In genomic region chr6:20686447-20687238, GRCm38 (mm10) we compare ENCODE assay signal across 7 mouse cellular contexts.
DNase-seq lines count a peak whose midpoint lies in the region; TF ChIP-seq lines count a peak whose summit lies in the region.
"Not testable (repeated sequence)": the region's sequence is repeated elsewhere in the genome, so short reads cannot be mapped to it uniquely, and the experiment has no call there.

No protein-coding gene starts in this region.

- not testable (repeated sequence) for H3K4me1 ChIP-seq in ES-Bruce4 (ENCODE audit: control insufficient read depth, insufficient read depth, low read length)
- H3K4me1 ChIP-seq in ES-E14 (ENCODE audit: control insufficient read depth in 2 of 2, insufficient read depth in 2 of 2, low read length in 2 of 2, poor library complexity in 1 of 2) = peaks cover 0 to 16% of the 10 kb centered on the region in 2 experiments; a peak in 2 of 4 replicates

- not testable (repeated sequence) for H3K9me3 ChIP-seq in ES-Bruce4 (replicated peaks; ENCODE audit: control insufficient read depth, insufficient read depth, low read length, poor library complexity, severe bottlenecking); ES-E14 (ENCODE audit: control insufficient read depth, insufficient read depth, low read depth, low read length)

- in situ Hi-C loops in ES-E14 (cut with MboI; ENCODE audit: low sequenced_read_pairs in 2 of 2, unreplicated experiment in 2 of 2) = not testable (repeated sequence)

- TF ChIP-seq POLR2A in ES-Bruce4 (IDR thresholded peaks at IDR 0.05; ENCODE audit: insufficient read depth, low read length) = not testable (repeated sequence)

- not testable (repeated sequence) for H3K36me3 ChIP-seq in ES-Bruce4 (ENCODE audit: control insufficient read depth, insufficient read depth, low read length, poor library complexity, severe bottlenecking); ES-E14 (ENCODE audit: control insufficient read depth, insufficient read depth, low read length, poor library complexity, severe bottlenecking)

- TF ChIP-seq EP300 in ES-Bruce4 (IDR thresholded peaks at IDR 0.05; ENCODE audit: insufficient read depth, low read depth, low read length) = peak; percentile 92

- TF ChIP-seq CTCF in ES-Bruce4 (IDR thresholded peaks at IDR 0.05; ENCODE audit: low read depth, low read length) = not testable (repeated sequence)

- H3K9ac ChIP-seq in ES-Bruce4 (ENCODE audit: low read depth, poor library complexity, severe bottlenecking); ES-E14 (ENCODE audit: insufficient read depth, low read depth, low read length, poor library complexity, severe bottlenecking): not testable (repeated sequence)

- peak overlapping the region; percentile 100 for H3K27ac ChIP-seq in ES-Bruce4 (ENCODE audit: insufficient read depth, low read length)
- peak overlapping the region; percentile 93 for H3K27ac ChIP-seq in ES-E14 (ENCODE audit: insufficient read depth, low read depth, low read length, poor library complexity, severe bottlenecking)

- not testable (repeated sequence) for H3K4me3 ChIP-seq in ES-Bruce4 (ENCODE audit: low read depth, low read length)
- H3K4me3 ChIP-seq in ES-E14 (ENCODE audit: insufficient read depth in 1 of 2, low read depth in 1 of 2, low read length in 2 of 2, poor library complexity in 1 of 2, severe bottlenecking in 1 of 2) = peak overlapping the region in 1 of 2 experiments; percentile 18; a peak in 1 of 4 replicates

- DNase-seq in ES-CJ7 (ENCODE audit: low read depth, low spot score) (peak; percentile 91), ES-E14 (ENCODE audit: low read depth, low spot score) (peak; percentile 37), R1 (ENCODE audit: low read depth, low spot score) (peak; percentile 89), WW6 (ENCODE audit: low read depth, low spot score) (peak; percentile 26), ZHBTc4 (ENCODE audit: low read depth, low spot score) (peak; percentile 83)
- DNase-seq in heart, adult 11 months = peak; percentile 44

- H3K27me3 ChIP-seq in ES-Bruce4 (ENCODE audit: control insufficient read depth, insufficient read depth, low read length, poor library complexity, severe bottlenecking) = not testable (repeated sequence)

Comparison
In these comparisons a context has a peak if more than half of its experiments do, and no peak if none do; other contexts are left out.
1. DNase-seq: peak in every context shown above with its lines; median percentile 91 in ES-CJ7; 89 in R1; 83 in ZHBTc4; 44 in heart, adult 11 months; 37 in ES-E14; 26 in WW6.